Mouse (Mus musculus): ENCODE results near the gene Abhd17b. TPM values are rescaled to one million over a fixed set of nuclear protein-coding genes. Genes with fewer than 3 reads are reported as not detected.

The Abhd17b gene
- total RNA-seq, 2 experiments from 2014 or later = 50.1 to 58.3 TPM

DNA sequence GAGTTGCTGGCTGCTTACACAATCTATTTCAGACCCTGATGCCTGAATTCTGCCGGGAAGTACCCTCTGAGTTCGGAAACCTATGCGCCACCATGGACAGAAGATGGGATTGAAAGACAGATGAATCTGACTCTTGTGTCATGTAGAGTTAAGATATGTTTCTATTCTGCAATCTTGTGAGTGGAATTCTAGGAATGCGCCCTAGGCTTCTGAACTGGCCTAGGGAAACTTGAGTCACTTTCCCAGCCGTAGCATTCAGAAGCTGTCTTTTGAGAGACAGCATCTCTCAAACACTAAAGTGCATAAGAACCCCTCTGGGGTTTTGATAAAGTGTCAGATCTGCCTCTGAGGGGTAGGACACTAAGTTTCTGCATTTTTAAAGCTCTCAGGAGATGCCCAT is 78.9 kb downstream of the Abhd17b start:
- no peak for DNase-seq

- DNase-seq = no peak
Measured at GRCm38 (mm10) chr19:21733176-21733575, 80.2 kb downstream of the Abhd17b start.

DNA sequence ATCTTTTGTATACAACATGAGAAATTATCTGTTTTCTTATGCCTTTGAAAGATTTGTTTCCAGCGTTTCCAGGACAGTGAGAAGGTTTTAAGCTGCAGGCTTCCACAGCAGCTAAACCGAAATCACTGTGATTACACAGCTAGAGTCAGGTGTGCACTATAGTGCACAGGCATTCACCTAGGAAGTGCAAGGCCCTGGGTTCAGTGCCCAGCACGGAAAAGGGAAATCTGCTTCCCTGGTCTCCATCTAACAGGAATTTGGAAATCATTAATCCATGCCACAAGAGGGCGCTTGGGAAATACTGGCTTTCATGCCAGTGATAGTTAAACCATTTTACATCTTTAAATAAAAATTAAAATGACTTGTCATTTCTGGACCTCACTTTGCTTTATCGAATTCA is 81.1 kb downstream of the Abhd17b start:
- DNase-seq = peak; percentile 22 to 60

Other genes starting within 250 kb of the Abhd17b start
- 10 to 100 TPM in 1 of 2 experiments, 1 to 10 TPM in 1; 9.7 to 15.8 TPM for gene Gda, start 179.7 kb upstream of the Abhd17b start, total RNA-seq (2021)
- 10 to 100 TPM; 26.0 to 29.4 TPM for gene 1110059E24Rik, start 209 bp upstream of the Abhd17b start, total RNA-seq (2021)
- 10 to 100 TPM; 22.8 to 23.7 TPM for gene Cemip2, start 125.2 kb downstream of the Abhd17b start, total RNA-seq (2021)